Mouse (Mus musculus) small intestine, adult 2 months (tissue): ENCODE measurements around the gene Scap. TPM values are rescaled to one million over a fixed set of nuclear protein-coding genes. Genes with fewer than 3 reads are reported as not detected.

ENCODE experiments used
- H3K27ac ChIP-seq: fragments of 200-500 bp; 2 replicates; pipeline ENCODE4 v1.5.1; 2012; ENCODE audit warnings: low read depth, low read length, control low read depth, inconsistent platforms; ENCODE audit not compliant: insufficient read depth
- H3K27me3 ChIP-seq: fragments of 200-500 bp; 2 replicates; pipeline ENCODE4 v1.6.1; 2012; ENCODE audit warnings: mild to moderate bottlenecking, moderate library complexity, low read length, inconsistent platforms; ENCODE audit not compliant: control insufficient read depth, insufficient read depth
- H3K36me3 ChIP-seq: fragments of 200-500 bp; 2 replicates; pipeline ENCODE4 v1.6.1; 2012; ENCODE audit warnings: mild to moderate bottlenecking, low read length, control low read depth, inconsistent platforms; ENCODE audit not compliant: control insufficient read depth, insufficient read depth
- H3K4me1 ChIP-seq: fragments of 200-500 bp; 2 replicates; pipeline ENCODE4 v1.6.1; 2012; ENCODE audit warnings: low read length, inconsistent platforms, mixed read lengths; ENCODE audit not compliant: control insufficient read depth, insufficient read depth, insufficient read length
- H3K4me3 ChIP-seq: fragments of 200-500 bp; 2 replicates; pipeline ENCODE4 v1.5.1; 2012; ENCODE audit warnings: low read depth, mild to moderate bottlenecking, control low read depth, inconsistent platforms, low read length, moderate library complexity
- CTCF ChIP-seq: fragments of 200-500 bp; IDR thresholded peaks from 2 replicates; pipeline ENCODE4 v1.5.1; 2012; ENCODE audit warnings: low read depth, mild to moderate bottlenecking, control low read depth, inconsistent platforms, low read length, moderate library complexity, mixed read lengths; ENCODE audit not compliant: insufficient replicate concordance, insufficient read length; ENCODE audit errors: extremely low read depth
- POLR2A ChIP-seq: fragments of 200-500 bp; IDR thresholded peaks from 2 replicates; pipeline ENCODE4 v1.6.1; 2012; ENCODE audit warnings: low read depth, mild to moderate bottlenecking, control low read depth, inconsistent platforms, low read length, moderate library complexity
- WGBS: fragments of 180-500 bp; shearing (Covaris S2); methylation state at CpG from one replicate; pipeline ENCODE4 v1.1.7; 2018; 5-methylcytosine and 5-hydroxymethylcytosine counted together
- polyA plus RNA-seq: library from polyadenylated mRNA; depleted of rRNA; stranded (reverse); fragments of >200 nt; gene quantifications from 2 replicates; pipeline ENCODE4 v1.2.3, GENCODE M21; 2012; rRNA removed

The Scap gene
- 26.5 and 34.9 TPM in 2 replicates for polyA plus RNA-seq

- Histone ChIP-seq H3K27me3 (no peaks in the 10 kb centered on the region), H3K4me1 (peaks cover 5% of the 10 kb centered on the region; the same call in 1 of the 2 replicates), H3K27ac (no peak within 1 kb of the TSS), H3K4me3 (peak within 1 kb of the TSS; percentile 93), H3K36me3 (no peaks in the 10 kb centered on the region)
- 1% methylated on average over 77 of the region's 78 CpGs for WGBS
- TF ChIP-seq CTCF = peak; percentile 90
- TF ChIP-seq POLR2A = no peak; the same call in 1 of the 2 replicates
These were observed at the start of gene Scap for GRCm38 (mm10) chr9:110333135-110333895. Scap (plus strand) TSS chr9:110333288.

DNA sequence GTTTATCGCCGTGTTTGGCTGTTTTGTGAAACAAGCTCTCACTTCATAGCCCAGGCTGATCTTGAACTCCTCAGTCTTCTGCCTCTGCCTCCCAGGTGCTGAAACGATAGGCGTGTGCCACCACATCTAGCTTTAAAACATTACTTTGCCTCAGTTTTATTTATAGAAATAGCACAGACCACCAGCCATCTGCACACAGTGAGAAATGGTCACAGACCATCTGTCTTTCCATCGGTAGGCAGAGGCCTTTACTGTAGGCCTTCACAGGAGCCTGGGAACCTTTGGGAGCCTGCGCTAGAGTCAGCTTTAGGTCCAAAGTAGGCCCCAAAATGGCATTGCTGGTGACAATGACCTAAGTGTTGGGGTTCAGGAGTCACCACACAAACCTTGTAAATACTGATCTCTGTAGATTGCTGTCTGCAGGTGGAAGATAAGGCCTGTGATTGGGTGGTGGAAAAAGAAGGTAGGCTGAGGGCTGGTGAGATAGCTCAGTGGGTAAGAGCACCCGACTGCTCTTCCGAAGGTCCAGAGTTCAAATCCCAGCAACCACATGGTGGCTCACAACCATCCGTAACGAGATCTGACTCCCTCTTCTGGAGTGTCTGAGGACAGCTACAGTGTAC is 48.9 kb upstream of the Scap start:
- Histone ChIP-seq H3K27ac (no peak overlapping the region), H3K4me3 (no peak overlapping the region), H3K36me3 (no peaks in the 10 kb centered on the region), H3K4me1 (no peaks in the 10 kb centered on the region), H3K27me3 (no peaks in the 10 kb centered on the region)
- 91% methylated on average over 10 of the region's 10 CpGs for WGBS
- TF ChIP-seq POLR2A (no peak), CTCF (no peak)

- Histone ChIP-seq H3K4me1 (no peaks in the 10 kb centered on the region), H3K36me3 (no peaks in the 10 kb centered on the region), H3K27me3 (no peaks in the 10 kb centered on the region), H3K4me3 (no peak overlapping the region), H3K27ac (no peak overlapping the region)
- TF ChIP-seq CTCF = no peak
- TF ChIP-seq POLR2A = no peak
- WGBS = 84% methylated on average over 7 of the region's 7 CpGs
These were observed 45.7 kb upstream of the Scap start for GRCm38 (mm10) chr9:110287321-110287924.

GRCm38 (mm10) chr9:110293254-110293718 is 39.8 kb upstream of the Scap start:
- TF ChIP-seq CTCF (no peak), POLR2A (no peak)
- 73% methylated on average over 12 of the region's 12 CpGs for WGBS

GRCm38 (mm10) chr9:110293873-110294415 is 39.1 kb upstream of the Scap start:
- no peak for TF ChIP-seq CTCF
- TF ChIP-seq POLR2A = no peak
- WGBS = 83% methylated on average over 13 of the region's 13 CpGs
- no peaks in the 10 kb centered on the region for H3K4me1 ChIP-seq
- H3K27ac ChIP-seq = no peak overlapping the region
- no peaks in the 10 kb centered on the region for H3K36me3 ChIP-seq
- H3K4me3 ChIP-seq = no peak overlapping the region
- no peaks in the 10 kb centered on the region for H3K27me3 ChIP-seq

More at GRCm38 (mm10) chr9:110293254-110293718, 39.8 kb upstream of the Scap start:
- H3K4me3 ChIP-seq = no peak overlapping the region
- no peaks in the 10 kb centered on the region for H3K4me1 ChIP-seq
- H3K27ac ChIP-seq = no peak overlapping the region
- H3K36me3 ChIP-seq = no peaks in the 10 kb centered on the region
- no peaks in the 10 kb centered on the region for H3K27me3 ChIP-seq

DNA sequence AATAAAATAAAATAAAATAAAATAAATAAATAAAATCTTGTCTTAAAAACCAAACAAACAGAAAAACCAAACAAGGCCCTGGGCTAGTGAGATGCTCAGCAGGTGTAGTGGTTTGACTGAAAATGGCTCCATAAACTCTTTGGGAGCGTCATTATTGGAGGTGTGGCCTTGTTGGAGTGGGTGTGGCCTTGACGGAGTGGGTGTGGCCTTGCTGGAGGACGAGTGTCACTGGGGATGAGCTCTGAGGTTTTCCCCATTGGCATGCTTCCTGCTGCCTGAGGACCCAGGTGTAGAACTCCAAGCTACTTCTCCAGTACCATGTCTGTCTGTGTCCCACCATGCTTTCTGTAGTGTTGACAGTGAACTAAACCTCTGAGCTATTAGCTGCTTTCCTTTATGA is 38.3 kb upstream of the Scap start:
- H3K4me3 ChIP-seq = no peak overlapping the region
- H3K27ac ChIP-seq = no peak overlapping the region
- TF ChIP-seq CTCF (no peak), POLR2A (no peak)

GRCm38 (mm10) chr9:110296867-110297627 is 36.0 kb upstream of the Scap start:
- WGBS = 0% methylated on average over 5 of the region's 5 CpGs
- H3K36me3 ChIP-seq = no peaks in the 10 kb centered on the region
- no peak overlapping the region for H3K27ac ChIP-seq
- no peaks in the 10 kb centered on the region for H3K27me3 ChIP-seq
- H3K4me1 ChIP-seq = no peaks in the 10 kb centered on the region
- no peak for TF ChIP-seq POLR2A
- peak; percentile 90; the same call in 1 of the 2 replicates for TF ChIP-seq CTCF
- H3K4me3 ChIP-seq = no peak overlapping the region

More for the DNA sequence above, 38.3 kb upstream of the Scap start:
- Histone ChIP-seq H3K4me1 (no peaks in the 10 kb centered on the region), H3K36me3 (no peaks in the 10 kb centered on the region), H3K27me3 (no peaks in the 10 kb centered on the region)
- WGBS = 32% methylated on average over 3 of the region's 3 CpGs
